Mouse (Mus musculus) embryonic facial prominence, embryonic 11.5 days (tissue): ENCODE measurements at regions not wholly inside any gene's neighbourhood (a gene's known extent, or its start where the extent isn't known, plus 50 kb on each side); places are given as distances from the start of the nearest gene placed in this dataset.

Experiments
- ATAC-seq: fragments of 200-750 bp; cut with Nextera tagmentation; replicated peaks from 2 replicates; pipeline ENCODE4 v1.8.0; 2017; ENCODE audit warnings: low read depth; ENCODE audit not compliant: insufficient number of reproducible peaks, low FRiP score, low TSS enrichment
- DNase-seq: peaks from one replicate; pipeline ENCODE4 v3.0.0-alpha.2; 2015; ENCODE audit warnings: low spot score
- H3K27ac ChIP-seq: fragments of 300-500 bp; sonication (generic); replicated peaks from 2 replicates; pipeline ENCODE4 v1.5.1; 2014; ENCODE audit warnings: mild to moderate bottlenecking, low read depth, low read length, control low read depth
- H3K27me3 ChIP-seq: fragments of 300-500 bp; sonication (generic); 2 replicates; pipeline ENCODE4 v1.6.1; 2014; ENCODE audit warnings: mild to moderate bottlenecking, low read length, moderate library complexity, mixed read lengths; ENCODE audit not compliant: control insufficient read depth, insufficient read depth
- H3K36me3 ChIP-seq: fragments of 300-500 bp; sonication (generic); replicated peaks from 2 replicates; pipeline ENCODE4 v1.6.1; 2014; ENCODE audit warnings: low read depth, mild to moderate bottlenecking, low read length, moderate library complexity, mixed read lengths; ENCODE audit not compliant: control insufficient read depth, insufficient read depth
- H3K4me1 ChIP-seq: fragments of 300-500 bp; sonication (generic); 2 replicates; pipeline ENCODE4 v1.6.1; 2014; ENCODE audit warnings: low read length, mixed read lengths; ENCODE audit not compliant: control insufficient read depth, insufficient read depth
- H3K4me2 ChIP-seq: fragments of 300-500 bp; sonication (generic); 2 replicates; pipeline ENCODE4 v1.6.1; 2014; ENCODE audit warnings: low read depth, mild to moderate bottlenecking, control low read depth, low read length, moderate library complexity
- H3K4me3 ChIP-seq: fragments of 300-500 bp; sonication (generic); 2 replicates; pipeline ENCODE4 v1.5.1; 2014; ENCODE audit warnings: low read depth, low read length, control low read depth
- H3K9ac ChIP-seq: fragments of 300-500 bp; sonication (generic); replicated peaks from 2 replicates; pipeline ENCODE4 v1.6.1; 2014; ENCODE audit warnings: mild to moderate bottlenecking, control low read depth, low read length
- H3K9me3 ChIP-seq: fragments of 300-500 bp; sonication (generic); replicated peaks from 2 replicates; pipeline ENCODE4 v1.6.1; 2016; ENCODE audit warnings: mild to moderate bottlenecking, low read length, inconsistent platforms, mixed read lengths; ENCODE audit not compliant: control insufficient read depth
- WGBS: fragments of 180-500 bp; shearing (Covaris S2); extraction: QIAGEN DNeasy Blood & Tissue Kit; methylation state at CpG from one replicate; pipeline ENCODE4 v1.1.7; 2014; 5-methylcytosine and 5-hydroxymethylcytosine counted together

DNA sequence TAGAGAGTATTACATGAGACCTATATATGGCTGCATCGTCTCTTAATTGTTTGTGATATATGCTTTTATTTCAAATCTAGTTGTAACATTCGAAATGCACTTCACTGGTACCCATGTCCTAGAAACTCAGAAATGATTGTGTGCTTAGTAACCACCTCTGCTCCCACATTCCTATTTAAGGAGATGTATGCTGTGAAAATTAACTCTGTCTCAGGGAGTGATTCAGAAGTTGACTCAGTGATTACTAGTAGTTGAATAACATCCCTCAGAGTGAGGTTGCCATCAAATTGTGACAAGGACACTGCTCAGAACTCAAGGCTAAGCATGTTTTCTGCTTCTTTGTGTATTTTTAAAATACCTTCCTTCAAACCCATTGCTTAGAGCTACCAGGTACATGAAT lies 661.9 kb downstream of the Utrn start:
- Histone ChIP-seq H3K36me3 (no peaks in the 10 kb centered on the region), H3K9ac (no peak overlapping the region), H3K4me3 (no peak overlapping the region), H3K27ac (no peak overlapping the region), H3K4me2 (no peak overlapping the region), H3K4me1 (no peaks in the 10 kb centered on the region), H3K9me3 (no peaks in the 10 kb centered on the region), H3K27me3 (no peaks in the 10 kb centered on the region)
- DNase-seq (no peak), ATAC-seq (no peak)
- 92% methylated on average over 2 of the region's 2 CpGs for WGBS

DNA sequence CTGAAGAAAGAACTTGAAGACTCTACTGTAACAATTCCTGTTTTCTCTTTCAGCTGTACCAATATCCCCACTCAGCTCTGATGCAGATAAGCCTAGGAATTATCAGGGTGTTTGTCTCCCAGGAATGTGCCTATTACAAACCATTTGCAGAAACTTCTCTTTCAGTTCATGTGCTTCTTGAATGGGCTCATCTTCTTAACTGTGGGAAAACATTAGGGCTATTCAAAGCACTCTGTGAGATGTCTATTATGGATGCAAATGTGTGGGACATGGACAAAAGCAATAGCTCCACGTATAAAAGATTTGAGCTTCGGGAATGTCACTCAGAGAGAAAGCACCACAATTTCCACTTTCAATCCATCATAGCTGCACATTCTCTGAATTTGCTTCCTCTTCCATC lies 659.0 kb downstream of the Utrn start:
- DNase-seq = no peak
- no peaks in the 10 kb centered on the region for H3K36me3 ChIP-seq
- no peak overlapping the region for H3K27ac ChIP-seq
- no peak overlapping the region for H3K4me3 ChIP-seq
- H3K9me3 ChIP-seq = no peaks in the 10 kb centered on the region
- no peaks in the 10 kb centered on the region for H3K27me3 ChIP-seq
- 87% methylated on average over 2 of the region's 2 CpGs for WGBS
- no peak overlapping the region for H3K9ac ChIP-seq
- no peaks in the 10 kb centered on the region for H3K4me1 ChIP-seq
- no peak for ATAC-seq
- H3K4me2 ChIP-seq = no peak overlapping the region

DNA sequence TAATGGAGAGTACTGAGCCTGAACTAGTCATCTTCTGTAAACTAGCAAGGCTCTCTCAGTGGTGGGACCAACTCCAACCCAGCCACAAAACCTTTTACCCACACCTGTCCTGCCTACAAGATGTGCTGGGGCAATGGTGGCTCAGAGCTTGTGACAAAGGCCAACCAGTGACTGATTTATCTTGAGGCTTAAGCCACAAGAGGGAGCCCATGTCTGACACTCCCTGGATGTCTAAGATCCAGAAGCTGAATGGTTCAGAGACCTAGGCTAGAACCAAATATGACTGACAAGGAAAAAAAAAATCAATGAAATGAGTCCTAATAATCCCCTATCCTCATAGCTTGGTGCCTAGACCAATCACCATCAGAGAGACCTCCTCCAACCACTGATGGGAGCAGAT lies 650.3 kb downstream of the Utrn start:
- ATAC-seq (no peak), DNase-seq (peak; percentile 3)
- Histone ChIP-seq H3K4me3 (no peak overlapping the region), H3K27me3 (no peaks in the 10 kb centered on the region), H3K27ac (no peak overlapping the region), H3K9me3 (no peaks in the 10 kb centered on the region), H3K4me1 (no peaks in the 10 kb centered on the region), H3K4me2 (no peak overlapping the region), H3K9ac (no peak overlapping the region), H3K36me3 (no peaks in the 10 kb centered on the region)

DNA sequence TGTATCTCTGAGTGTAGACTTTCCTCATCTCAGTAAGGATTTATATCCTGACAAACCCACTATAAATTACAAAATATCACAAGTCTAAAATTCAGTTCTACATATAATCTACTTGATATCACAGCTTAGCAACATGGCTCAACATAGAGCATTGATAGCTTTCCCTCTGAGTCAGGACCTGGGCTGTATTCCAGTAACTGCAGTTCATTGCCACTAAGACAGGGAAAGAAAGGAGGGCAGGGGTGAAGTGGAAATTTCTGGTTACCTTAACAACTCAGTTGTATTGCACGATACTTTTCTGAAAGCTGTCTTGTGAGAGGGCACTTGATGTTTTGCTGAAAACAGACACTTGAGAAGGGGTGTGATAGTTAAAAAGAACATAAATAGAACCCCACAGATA lies 635.0 kb downstream of the Utrn start:
- Histone ChIP-seq H3K36me3 (no peaks in the 10 kb centered on the region), H3K27ac (no peak overlapping the region), H3K9me3 (no peaks in the 10 kb centered on the region), H3K27me3 (no peaks in the 10 kb centered on the region), H3K4me1 (no peaks in the 10 kb centered on the region), H3K9ac (no peak overlapping the region), H3K4me3 (no peak overlapping the region), H3K4me2 (no peak overlapping the region)
- DNase-seq (no peak), ATAC-seq (no peak)
- 87% methylated on average over 1 of the region's 1 CpGs for WGBS

DNA sequence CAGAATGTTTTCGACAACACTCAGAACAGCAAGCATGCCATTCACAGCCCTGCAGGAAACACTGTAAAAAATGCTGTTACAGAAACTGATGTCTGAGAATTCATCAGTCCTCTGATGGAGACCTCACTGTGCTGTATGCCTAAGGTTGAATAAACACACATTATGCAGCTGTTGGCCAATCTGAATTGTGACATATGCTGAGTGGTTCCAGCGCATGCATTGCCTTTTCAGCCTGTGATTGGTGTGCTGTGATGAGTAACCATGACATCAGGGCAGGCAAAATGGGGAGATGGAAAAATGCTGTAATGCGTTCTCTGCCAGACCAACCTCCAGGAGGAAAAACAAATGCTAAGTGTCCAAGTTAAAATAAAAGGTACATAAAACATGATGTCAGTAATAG lies 620.3 kb downstream of the Utrn start:
- ATAC-seq (no peak), DNase-seq (no peak)
- Histone ChIP-seq H3K27me3 (no peaks in the 10 kb centered on the region), H3K4me1 (no peaks in the 10 kb centered on the region), H3K9me3 (no peaks in the 10 kb centered on the region), H3K27ac (no peak overlapping the region), H3K36me3 (no peaks in the 10 kb centered on the region), H3K9ac (no peak overlapping the region), H3K4me3 (no peak overlapping the region), H3K4me2 (no peak overlapping the region)
- WGBS = 80% methylated on average over 3 of the region's 3 CpGs

DNA sequence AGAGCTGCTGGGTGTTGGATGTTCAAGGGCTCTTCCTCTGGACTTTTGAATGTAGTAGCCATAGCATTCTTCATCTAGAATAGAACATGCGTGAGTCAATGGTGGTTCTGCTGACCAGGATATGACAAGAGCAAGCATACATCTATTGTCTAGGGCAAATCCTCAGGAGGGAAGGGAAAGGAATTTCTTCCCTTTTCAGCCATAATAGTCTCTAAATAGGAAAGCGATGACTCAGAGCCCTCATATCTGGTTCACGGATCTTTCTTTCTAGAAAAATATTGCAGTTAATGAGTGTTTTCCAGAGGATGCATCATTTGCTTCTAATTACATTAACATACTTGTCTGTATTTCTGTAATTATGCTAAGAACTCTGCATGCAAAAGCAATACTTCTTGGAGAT lies 615.9 kb downstream of the Utrn start:
- Histone ChIP-seq H3K4me2 (no peak overlapping the region), H3K4me3 (no peak overlapping the region), H3K36me3 (no peaks in the 10 kb centered on the region), H3K4me1 (no peaks in the 10 kb centered on the region), H3K9me3 (no peaks in the 10 kb centered on the region), H3K27me3 (no peaks in the 10 kb centered on the region), H3K9ac (no peak overlapping the region), H3K27ac (no peak overlapping the region)
- WGBS = 90% methylated on average over 3 of the region's 3 CpGs
- no peak for DNase-seq
- ATAC-seq = no peak

DNA sequence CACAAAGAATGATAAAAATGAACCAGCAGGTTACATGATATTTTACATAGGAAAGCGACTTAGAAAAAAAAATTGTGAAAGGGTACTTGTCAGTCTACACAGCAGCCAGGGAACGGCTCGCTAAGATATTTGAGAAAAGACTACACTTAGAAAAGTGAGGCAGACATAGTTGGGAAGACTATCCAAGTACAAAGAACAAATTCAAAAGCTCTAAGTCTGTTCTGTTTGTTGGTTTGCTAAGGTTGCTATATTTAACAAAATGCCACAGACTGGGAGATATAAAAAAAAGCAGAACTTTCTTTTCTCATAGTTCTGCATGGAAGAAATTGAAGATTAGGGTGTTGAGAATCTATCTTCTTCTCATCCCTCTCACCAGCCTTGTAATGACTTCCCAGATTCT lies 583.5 kb downstream of the Utrn start:
- Histone ChIP-seq H3K4me2 (no peak overlapping the region), H3K36me3 (no peaks in the 10 kb centered on the region), H3K9me3 (no peaks in the 10 kb centered on the region), H3K4me1 (no peaks in the 10 kb centered on the region), H3K27me3 (no peaks in the 10 kb centered on the region), H3K4me3 (no peak overlapping the region), H3K27ac (no peak overlapping the region), H3K9ac (no peak overlapping the region)
- no peak for DNase-seq
- WGBS = 91% methylated on average over 3 of the region's 3 CpGs
- no peak for ATAC-seq

DNA sequence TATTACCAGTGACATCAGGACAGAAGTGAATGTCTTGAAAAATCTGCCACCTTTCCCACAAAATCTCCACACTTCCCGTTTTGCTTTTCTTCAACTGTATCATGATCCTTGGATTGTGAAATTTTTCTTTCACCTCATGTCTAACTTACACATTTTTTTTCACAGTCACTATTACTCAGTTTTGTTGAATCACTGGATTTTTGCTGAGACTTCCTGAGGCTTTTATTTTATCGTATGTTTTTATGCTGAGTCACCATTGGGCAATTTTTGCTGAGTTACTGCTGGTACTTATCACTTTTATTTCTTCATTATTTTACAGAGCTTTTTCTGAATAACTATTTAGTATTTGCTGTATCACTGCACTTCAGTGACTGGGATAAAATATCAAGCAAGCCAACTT lies 570.3 kb downstream of the Utrn start:
- H3K9me3 ChIP-seq = no peaks in the 10 kb centered on the region
- no peak for DNase-seq
- no peak overlapping the region for H3K27ac ChIP-seq
- H3K4me3 ChIP-seq = no peak overlapping the region
- H3K9ac ChIP-seq = no peak overlapping the region
- no peak overlapping the region for H3K4me2 ChIP-seq
- H3K4me1 ChIP-seq = no peaks in the 10 kb centered on the region
- no peaks in the 10 kb centered on the region for H3K27me3 ChIP-seq
- WGBS = 80% methylated on average over 2 of the region's 2 CpGs
- ATAC-seq = no peak
- H3K36me3 ChIP-seq = no peaks in the 10 kb centered on the region

DNA sequence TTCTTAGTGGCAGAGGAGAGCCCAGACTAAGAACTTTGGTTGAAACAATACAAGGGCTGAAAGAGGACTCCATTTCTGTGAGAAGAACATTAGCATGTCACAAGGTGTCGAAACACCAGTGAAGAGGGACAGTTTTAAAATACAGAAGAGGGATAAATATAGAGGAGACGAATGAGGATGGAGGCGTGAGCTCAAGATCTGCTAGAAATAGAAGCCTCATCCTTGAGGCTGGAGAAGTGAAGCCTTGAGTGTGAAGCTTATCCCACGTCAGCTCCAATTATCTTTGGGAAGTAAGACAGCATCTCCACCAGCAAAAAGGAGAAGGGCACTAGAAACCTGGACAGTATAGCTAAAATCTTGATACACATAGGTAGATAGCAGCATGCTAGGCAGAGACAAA lies 566.8 kb downstream of the Utrn start:
- no peaks in the 10 kb centered on the region for H3K36me3 ChIP-seq
- ATAC-seq (no peak), DNase-seq (no peak)
- WGBS = 87% methylated on average over 4 of the region's 4 CpGs
- no peaks in the 10 kb centered on the region for H3K27me3 ChIP-seq
- no peaks in the 10 kb centered on the region for H3K4me1 ChIP-seq
- no peak overlapping the region for H3K4me3 ChIP-seq
- no peak overlapping the region for H3K4me2 ChIP-seq
- no peak overlapping the region for H3K9ac ChIP-seq
- no peaks in the 10 kb centered on the region for H3K9me3 ChIP-seq
- H3K27ac ChIP-seq = no peak overlapping the region
